Mouse (Mus musculus) embryonic stem cell, embryonic (primary cell): ENCODE measurements around the gene Zfp362.

Source experiments
- CTCF ChIA-PET, 4 experiments: fragments of 300-600 bp in 2 of 4; fragments of 350-600 bp in 2 of 4; sonication (Branson Sonifier 250); formaldehyde crosslinking; loops; one replicate each; lab custom pipeline; 2022; ENCODE audit warnings: inconsistent platforms in 2 of 4; lab: Charles Lee
- POLR2A ChIA-PET, 4 experiments: fragments of 300-600 bp in 2 of 4; fragments of 350-600 bp in 2 of 4; sonication (Branson Sonifier 250); formaldehyde crosslinking; loops; one replicate each; lab custom pipeline; 2022; ENCODE audit warnings: antibody characterized with exemption in 4 of 4, inconsistent platforms in 1 of 4; lab: Charles Lee

Zfp362 gene

GRCm38 (mm10) chr4:128806043-128806826 is at the start of gene Zfp362:
TSS of gene Zfp362 (minus strand) at chr4:128806045.
- CTCF ChIA-PET = interaction anchor here in 1 of 4 experiments (0.5 to 1.0 kb wide), 2 partner anchors 95 to 750 kb away, joined by 3 read pairs; no protein-coding TSS in a partner anchor

DNA sequence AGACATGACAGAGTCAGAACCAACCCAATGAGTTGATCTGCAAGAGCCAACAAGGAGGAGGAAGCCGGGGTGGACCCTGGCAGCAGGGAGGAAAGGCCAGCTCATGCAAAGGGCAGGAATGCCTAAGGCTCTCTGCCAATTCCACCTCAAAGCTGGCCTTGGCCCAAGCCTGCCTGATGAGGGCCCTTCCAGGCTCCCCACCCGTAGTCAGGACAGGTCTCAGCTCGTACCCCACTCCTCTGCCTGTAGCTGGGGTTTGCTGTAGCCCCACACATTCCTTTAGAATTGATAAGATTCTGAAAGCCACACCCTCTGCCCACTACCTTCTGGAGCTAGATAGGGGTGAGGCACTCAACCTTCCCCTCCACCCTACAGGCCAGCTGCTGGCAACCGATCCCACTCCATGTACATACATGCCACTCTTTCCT is 49.8 kb upstream of the Zfp362 start:
- POLR2A ChIA-PET = interaction anchor here in 3 of 4 experiments (0.5 to 1.6 kb wide), 5 partner anchors 19 to 321 kb away, joined by 3 to 6 read pairs (median 4); partner anchors contain the start of gene Rnf19b (in 1 of the 3)
- CTCF ChIA-PET = interaction anchor here in 3 of 4 experiments (0.5 to 1.9 kb wide), 5 partner anchors 53 to 355 kb away, joined by 3 to 7 read pairs (median 5); no protein-coding TSS in a partner anchor

More at GRCm38 (mm10) chr4:128806043-128806826, at the start of gene Zfp362:
- POLR2A ChIA-PET = interaction anchor here in 3 of 4 experiments (0.6 to 1.0 kb wide), 4 partner anchors 9 to 424 kb away, joined by 3 to 4 read pairs (median 4); no protein-coding TSS in a partner anchor

DNA sequence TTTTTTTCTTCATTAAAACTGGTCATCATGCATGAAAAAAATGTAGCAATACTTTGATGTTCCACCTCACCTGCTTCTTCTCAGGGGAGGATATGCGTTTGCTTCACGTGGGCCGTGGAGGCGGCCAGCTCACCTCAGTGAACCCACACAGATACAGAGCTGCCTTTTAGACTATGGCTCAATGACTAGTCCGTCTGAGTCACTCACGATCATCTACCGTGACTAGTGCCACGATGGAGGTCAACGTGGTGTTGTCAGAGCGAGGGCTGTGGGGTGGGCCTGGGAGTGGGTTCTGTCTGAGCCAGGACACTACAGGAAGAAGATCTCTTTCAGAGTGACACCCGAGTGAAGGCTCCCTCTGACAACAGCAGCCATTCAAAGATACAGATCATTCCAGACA is 47.3 kb upstream of the Zfp362 start:
- POLR2A ChIA-PET = no interaction called here
- CTCF ChIA-PET = no interaction called here

GRCm38 (mm10) chr4:128852266-128852887 is 46.5 kb upstream of the Zfp362 start:
- ChIA-PET CTCF (no interaction called here), POLR2A (interaction anchor here in 1 of 4 experiments (0.7 kb wide), 1 partner anchor 97 kb away, joined by 4 read pairs; no protein-coding TSS in a partner anchor)

- ChIA-PET CTCF (no interaction called here), POLR2A (interaction anchor here in 1 of 4 experiments (1.0 kb wide), 1 partner anchor 38 kb away, joined by 3 read pairs; no protein-coding TSS in a partner anchor)
These were observed 43.8 kb upstream of the Zfp362 start for GRCm38 (mm10) chr4:128849686-128850085.

DNA sequence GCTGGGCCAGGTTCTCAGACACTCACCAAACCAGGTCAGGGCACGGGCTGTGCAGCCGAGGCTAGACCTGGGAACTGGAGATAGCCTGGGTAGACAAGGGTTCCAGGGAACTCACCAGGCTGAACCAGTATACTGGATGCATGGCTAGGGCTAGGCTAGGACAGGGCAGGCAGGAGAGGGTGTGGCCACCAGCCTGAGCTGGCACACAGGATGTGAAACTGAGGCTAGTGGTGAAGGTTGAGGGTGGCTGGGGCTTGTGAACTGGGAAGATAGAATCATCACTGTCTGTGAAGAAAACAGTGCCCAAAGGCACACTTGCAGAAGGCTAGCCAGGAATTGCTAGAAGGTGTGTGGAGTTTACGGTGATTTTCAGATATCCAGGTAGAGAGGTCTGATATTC is 43.1 kb upstream of the Zfp362 start:
- POLR2A ChIA-PET = interaction anchor here in 1 of 4 experiments (0.6 kb wide), 1 partner anchor 9 kb away, joined by 3 read pairs; no protein-coding TSS in a partner anchor
- CTCF ChIA-PET = interaction anchor here in 2 of 4 experiments (0.6 kb wide), 3 partner anchors 71 to 888 kb away, joined by 3 to 8 read pairs (median 6); no protein-coding TSS in a partner anchor

DNA sequence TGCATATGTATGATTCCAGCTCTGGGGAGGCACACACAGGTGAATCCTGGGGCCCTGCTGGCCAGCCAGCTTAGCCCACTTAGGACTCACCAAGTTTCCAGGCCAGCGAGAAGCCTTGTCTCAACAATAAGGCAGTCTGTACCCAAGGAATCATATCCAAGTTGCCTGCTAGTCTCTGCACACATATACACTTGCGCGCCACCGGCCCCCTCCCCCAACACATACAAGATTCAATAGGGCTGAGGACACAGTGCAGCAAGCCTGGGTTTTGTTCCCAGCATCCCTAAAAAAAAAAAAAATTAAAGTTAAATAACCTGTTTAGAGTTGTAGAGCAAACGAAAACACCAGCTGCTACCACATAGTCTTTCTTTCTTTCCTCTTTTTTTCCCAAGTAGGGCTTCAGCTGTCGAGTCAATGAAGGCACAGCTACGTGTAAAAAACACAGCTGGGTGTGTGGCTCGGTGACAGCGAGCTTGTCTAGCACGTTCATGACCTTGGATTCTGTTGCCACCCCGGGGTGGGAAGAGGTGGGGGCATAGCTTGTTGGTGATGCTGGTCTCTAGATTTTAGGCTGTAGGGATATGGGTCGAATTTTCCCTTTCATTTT is 39.6 kb upstream of the Zfp362 start:
- ChIA-PET CTCF (interaction anchor here in 2 of 4 experiments (0.7 to 1.3 kb wide), 2 partner anchors 71 to 328 kb away, joined by 3 read pairs; no protein-coding TSS in a partner anchor), POLR2A (no interaction called here)

DNA sequence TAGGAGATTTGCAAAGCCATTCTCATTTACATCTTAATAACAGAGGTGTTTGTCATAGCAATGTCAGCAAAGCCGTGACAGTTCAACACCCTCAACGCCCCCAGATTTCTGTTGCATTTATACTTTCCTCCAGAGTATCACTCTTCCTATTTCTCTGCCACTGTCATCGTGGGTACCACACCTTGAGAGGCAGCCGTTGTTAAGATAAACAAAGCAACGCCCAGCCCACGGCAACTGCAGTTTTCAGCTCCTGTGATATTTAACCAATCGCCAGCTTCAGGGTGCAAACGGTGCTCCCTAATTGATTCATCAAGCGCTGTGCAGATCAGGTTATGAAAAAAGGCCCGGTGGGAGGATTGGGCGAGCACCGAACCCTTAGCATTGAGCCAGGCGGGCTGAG is 38.7 kb upstream of the Zfp362 start:
- ChIA-PET CTCF (interaction anchor here in 2 of 4 experiments (1.3 to 1.5 kb wide), 2 partner anchors 70 to 133 kb away, joined by 3 read pairs; no protein-coding TSS in a partner anchor), POLR2A (interaction anchor here in 2 of 4 experiments (0.6 to 0.9 kb wide), 2 partner anchors 37 to 213 kb away, joined by 3 to 4 read pairs; partner anchors contain the start of gene Rnf19b (in 1 of the 2))

- ChIA-PET CTCF (interaction anchor here in 2 of 4 experiments (0.6 kb wide), 2 partner anchors 224 to 241 kb away, joined by 3 to 4 read pairs; no protein-coding TSS in a partner anchor), POLR2A (interaction anchor here in 3 of 4 experiments (0.5 to 1.3 kb wide), 11 partner anchors 29 to 1818 kb away, joined by 3 to 4 read pairs (median 3); partner anchors contain the start of gene A3galt2 (in 1 of the 3))
These were observed 35.4 kb upstream of the Zfp362 start for GRCm38 (mm10) chr4:128841259-128841658.

GRCm38 (mm10) chr4:128839811-128840738 is 34.2 kb upstream of the Zfp362 start:
- POLR2A ChIA-PET = interaction anchor here in 3 of 4 experiments (0.5 to 1.3 kb wide), 5 partner anchors 9 to 216 kb away, joined by 3 to 5 read pairs (median 3); no protein-coding TSS in a partner anchor

DNA sequence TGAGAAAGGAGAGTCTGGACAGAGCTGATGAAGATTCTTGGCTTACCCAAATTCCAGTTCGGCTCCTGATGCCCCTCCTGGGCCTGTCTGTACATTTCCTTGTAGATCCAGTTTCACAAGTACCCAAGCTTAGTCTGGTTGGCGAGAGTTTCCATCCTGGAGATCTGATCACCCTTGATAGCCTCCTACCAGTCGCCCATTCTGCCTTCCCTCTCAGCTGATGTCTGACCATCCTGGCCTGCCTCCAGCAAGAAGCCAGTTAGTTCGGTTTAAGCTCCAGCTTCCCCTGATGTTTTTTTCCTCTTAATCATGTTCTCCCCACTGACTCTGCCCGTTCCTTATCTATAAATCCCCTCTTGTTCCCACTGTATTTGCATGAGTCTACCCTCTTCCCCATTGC is 32.4 kb upstream of the Zfp362 start:
- CTCF ChIA-PET = interaction anchor here in 2 of 4 experiments (0.7 kb wide), 2 partner anchors 45 to 105 kb away, joined by 3 to 4 read pairs; no protein-coding TSS in a partner anchor
- POLR2A ChIA-PET = no interaction called here

More at GRCm38 (mm10) chr4:128839811-128840738, 34.2 kb upstream of the Zfp362 start:
- CTCF ChIA-PET = no interaction called here

DNA sequence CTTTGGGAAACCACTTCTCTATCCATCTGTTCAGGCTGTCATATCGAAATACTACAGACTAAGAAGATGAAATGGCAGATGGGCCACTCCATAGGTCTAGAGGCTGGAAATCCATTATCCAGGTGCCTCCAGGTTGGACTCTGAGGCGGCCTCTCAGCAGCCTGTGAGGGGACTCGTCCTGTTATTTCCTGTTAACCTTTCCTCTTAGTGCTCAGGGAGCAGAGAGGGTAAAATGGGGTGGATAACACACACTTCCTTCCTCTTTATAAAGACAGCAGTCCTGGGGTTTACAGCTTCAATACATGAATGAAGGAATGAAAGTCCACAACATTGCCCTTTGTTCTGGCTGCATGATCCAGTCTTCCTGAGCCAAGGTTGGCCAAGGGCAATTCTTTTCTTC is 18.3 kb upstream of the Zfp362 start:
- CTCF ChIA-PET = no interaction called here
- POLR2A ChIA-PET = interaction anchor here in 2 of 4 experiments (0.8 to 1.1 kb wide), 2 partner anchors 13 to 708 kb away, joined by 3 read pairs; no protein-coding TSS in a partner anchor

- CTCF ChIA-PET = interaction anchor here in 1 of 4 experiments (0.7 kb wide), 1 partner anchor 46 kb away, joined by 4 read pairs; no protein-coding TSS in a partner anchor
- POLR2A ChIA-PET = no interaction called here
These were observed 14.7 kb upstream of the Zfp362 start for GRCm38 (mm10) chr4:128820568-128820967.

DNA sequence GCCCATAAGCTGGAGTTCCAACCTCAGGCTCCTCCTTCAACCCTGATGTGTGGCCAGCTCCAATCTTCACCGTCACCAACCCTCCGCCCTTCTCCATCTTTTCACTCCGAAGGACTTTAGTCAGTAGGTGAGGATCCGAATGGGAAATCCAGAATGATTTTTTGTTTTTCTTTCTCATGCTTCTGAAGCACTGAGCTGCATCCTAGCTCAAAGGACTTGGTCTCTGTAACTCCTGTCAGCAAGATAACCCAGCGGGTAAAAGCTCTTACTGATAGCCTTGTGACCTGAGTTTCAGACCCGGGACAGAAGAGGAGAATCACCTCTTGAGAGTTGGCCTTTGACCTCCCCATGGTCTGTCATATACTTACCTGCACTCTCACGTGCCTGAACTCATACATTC is 11.2 kb upstream of the Zfp362 start:
- ChIA-PET POLR2A (no interaction called here), CTCF (interaction anchor here in 1 of 4 experiments (0.6 to 0.7 kb wide), 2 partner anchors 128 to 474 kb away, joined by 3 to 4 read pairs; no protein-coding TSS in a partner anchor)

GRCm38 (mm10) chr4:128811382-128812056 is 5.7 kb upstream of the Zfp362 start:
- ChIA-PET CTCF (interaction anchor here in 3 of 4 experiments (0.6 to 1.8 kb wide), 11 partner anchors 17 to 1842 kb away, joined by 3 to 11 read pairs (median 4); no protein-coding TSS in a partner anchor), POLR2A (interaction anchor here in 3 of 4 experiments (0.5 to 2.0 kb wide), 26 partner anchors 8 to 351 kb away, joined by 3 to 8 read pairs (median 3); partner anchors contain the start of gene Rnf19b (in 2 of the 3))

DNA sequence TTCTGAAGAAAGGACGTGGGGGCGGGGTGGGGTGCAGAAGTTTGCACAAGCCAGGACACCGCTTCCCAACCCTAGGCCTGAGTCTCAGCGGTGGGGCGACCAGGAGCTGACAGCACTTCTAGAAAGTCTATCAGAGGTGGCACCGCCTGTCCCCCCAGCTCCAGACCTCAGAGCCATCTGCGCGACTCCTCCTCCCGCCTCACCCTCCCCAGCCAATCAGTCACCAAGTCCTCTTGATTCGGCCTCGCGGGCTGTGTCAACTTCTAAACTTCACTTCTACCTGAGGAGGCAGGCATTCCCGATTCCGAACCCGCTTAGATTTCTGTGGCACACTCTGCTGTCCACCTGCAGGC is 958 bp upstream of the Zfp362 start:
- POLR2A ChIA-PET = interaction anchor here in 3 of 4 experiments (0.6 to 1.0 kb wide), 6 partner anchors 8 to 424 kb away, joined by 3 to 4 read pairs (median 3); no protein-coding TSS in a partner anchor
- CTCF ChIA-PET = interaction anchor here in 1 of 4 experiments (0.5 to 1.0 kb wide), 2 partner anchors 96 to 750 kb away, joined by 3 read pairs; no protein-coding TSS in a partner anchor
